Mouse (Mus musculus) kidney, postnatal 25 days (tissue): ENCODE results near the gene Pklr.

Source experiments
- DNase-seq, 2 experiments: peaks; one replicate each; pipeline ENCODE4 v3.0.0; 2021; ENCODE audit warnings: mixed read lengths in 2 of 2

Gene Pklr

GRCm38 (mm10) chr3:89165268-89165870 lies 29.4 kb downstream of the Pklr start:
- DNase-seq: no peak

GRCm38 (mm10) chr3:89166945-89167344 lies 31.0 kb downstream of the Pklr start:
- no peak for DNase-seq

- DNase-seq: no peak
Measured at GRCm38 (mm10) chr3:89174844-89175243, 38.9 kb downstream of the Pklr start.

GRCm38 (mm10) chr3:89175544-89175943 lies 39.6 kb downstream of the Pklr start:
- no peak for DNase-seq

- DNase-seq: no peak
Measured at GRCm38 (mm10) chr3:89176421-89176820, 40.5 kb downstream of the Pklr start.

- DNase-seq: peak; percentile 91 to 96
Measured at GRCm38 (mm10) chr3:89177242-89178106, 41.5 kb downstream of the Pklr start, which contains the start of gene Scamp3. Scamp3 (plus strand) TSS chr3:89177473.

GRCm38 (mm10) chr3:89178107-89178385 lies 42.1 kb downstream of the Pklr start:
- DNase-seq: no peak

- DNase-seq: no peak
Measured at GRCm38 (mm10) chr3:89179056-89179455, 43.1 kb downstream of the Pklr start.

- DNase-seq: no peak
Measured at GRCm38 (mm10) chr3:89181749-89182500, 46.0 kb downstream of the Pklr start.

GRCm38 (mm10) chr3:89182531-89183057 lies 46.7 kb downstream of the Pklr start:
- no peak for DNase-seq

GRCm38 (mm10) chr3:89183058-89183958 lies 47.4 kb downstream of the Pklr start, which contains the start of gene Fam189b:
Fam189b (plus strand) TSS chr3:89183143.
- DNase-seq: peak; percentile 82 to 90

GRCm38 (mm10) chr3:89183959-89184315 lies 48.0 kb downstream of the Pklr start:
- no peak for DNase-seq

GRCm38 (mm10) chr3:89187197-89187596 lies 51.3 kb downstream of the Pklr start:
- DNase-seq: no peak

GRCm38 (mm10) chr3:89187690-89188477 lies 51.9 kb downstream of the Pklr start:
- no peak for DNase-seq

- no peak for DNase-seq
Measured at GRCm38 (mm10) chr3:89188478-89188875, 52.5 kb downstream of the Pklr start.

GRCm38 (mm10) chr3:89190436-89190835 lies 54.5 kb downstream of the Pklr start:
- DNase-seq: no peak

GRCm38 (mm10) chr3:89193351-89193750 lies 57.4 kb downstream of the Pklr start:
- DNase-seq: no peak

- DNase-seq: peak in 1 of 2 experiments; percentile 49
Measured at GRCm38 (mm10) chr3:89193853-89194252, 57.9 kb downstream of the Pklr start.
